Mouse (Mus musculus) hindbrain, embryonic 11.5 days (tissue): Measurements from ENCODE around the gene Cox8a. TPM values are rescaled to one million over a fixed set of nuclear protein-coding genes. Genes with fewer than 3 reads are reported as not detected.

Experiments used
- ATAC-seq: fragments of 200-750 bp; cut with Nextera tagmentation; 2 replicates; pipeline ENCODE4 v1.8.0; 2017; ENCODE audit warnings: mild to moderate bottlenecking, moderate TSS enrichment, moderate library complexity; ENCODE audit not compliant: low FRiP score
- DNase-seq: peaks from one replicate; pipeline ENCODE4 v3.0.0-alpha.2; 2015; ENCODE audit warnings: low spot score
- H3K27ac ChIP-seq: fragments of 300-500 bp; sonication (generic); 2 replicates; pipeline ENCODE4 v1.5.1; 2014; ENCODE audit warnings: mild to moderate bottlenecking, low read depth, low read length
- H3K27me3 ChIP-seq: fragments of 300-500 bp; sonication (generic); 2 replicates; pipeline ENCODE4 v1.6.1; 2014; ENCODE audit warnings: mild to moderate bottlenecking, low read length, moderate library complexity, mixed read lengths; ENCODE audit not compliant: control insufficient read depth, insufficient read depth
- H3K36me3 ChIP-seq: fragments of 300-500 bp; sonication (generic); 2 replicates; pipeline ENCODE4 v1.6.1; 2014; ENCODE audit warnings: mild to moderate bottlenecking, low read length, moderate library complexity, mixed read lengths; ENCODE audit not compliant: control insufficient read depth, insufficient read depth
- H3K4me1 ChIP-seq: fragments of 300-500 bp; sonication (generic); replicated peaks from 2 replicates; pipeline ENCODE4 v1.6.1; 2014; ENCODE audit warnings: low read length, mixed read lengths; ENCODE audit not compliant: control insufficient read depth, insufficient read depth
- H3K4me2 ChIP-seq: fragments of 300-500 bp; sonication (generic); replicated peaks from 2 replicates; pipeline ENCODE4 v1.6.1; 2014; ENCODE audit warnings: mild to moderate bottlenecking, low read depth, low read length
- H3K4me3 ChIP-seq: fragments of 300-500 bp; sonication (generic); 2 replicates; pipeline ENCODE4 v1.5.1; 2014; ENCODE audit warnings: low read depth, low read length
- H3K9ac ChIP-seq: fragments of 300-500 bp; sonication (generic); 2 replicates; pipeline ENCODE4 v1.6.1; 2014; ENCODE audit warnings: low read depth, low read length
- H3K9me3 ChIP-seq: fragments of 300-500 bp; sonication (generic); 2 replicates; pipeline ENCODE4 v1.6.1; 2016; ENCODE audit warnings: low read length; ENCODE audit not compliant: control insufficient read depth
- WGBS: fragments of 180-500 bp; shearing (Covaris S2); extraction: QIAGEN DNeasy Blood & Tissue Kit; methylation state at CpG from one replicate; pipeline ENCODE4 v1.1.7; 2014; 5-methylcytosine and 5-hydroxymethylcytosine counted together
- polyA plus RNA-seq: library from polyadenylated mRNA; unstranded; fragments of >200 nt; fragmentation: Nextera tagmentation; extraction: Ambion mirVana; gene quantifications from 2 replicates; pipeline ENCODE4 v1.2.1, GENCODE M21; 2014

Gene Cox8a
- polyA plus RNA-seq, 1 experiment from 2014 or later = 780 TPM

DNA sequence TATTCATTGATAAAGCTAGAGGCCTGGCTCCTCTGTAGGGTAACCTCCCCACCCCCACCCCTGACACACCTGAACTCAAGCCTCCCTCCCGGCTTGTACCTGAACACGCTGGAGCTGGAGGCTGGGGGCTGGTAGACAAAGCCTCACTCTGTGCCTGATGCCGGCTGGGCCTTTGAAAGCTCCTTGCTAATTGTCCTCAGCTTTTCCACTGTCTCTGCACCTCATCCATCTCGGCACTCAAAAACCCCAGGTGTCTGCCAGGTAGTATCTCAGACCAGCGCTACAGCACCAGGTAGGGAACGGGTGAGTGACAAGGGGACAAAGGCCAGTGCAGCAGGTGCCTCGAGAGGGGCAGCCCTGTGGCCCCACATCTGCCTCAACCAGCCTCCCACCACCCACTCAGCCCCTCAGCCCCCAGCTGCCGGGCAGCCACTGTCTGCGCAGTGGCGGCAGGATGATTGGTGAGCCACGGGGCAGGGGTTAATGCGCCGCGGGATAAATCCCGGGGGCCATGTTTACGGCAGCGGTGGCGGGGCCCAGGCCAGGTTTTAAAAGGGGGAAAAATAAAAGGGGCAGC, 31.6 kb downstream of the Cox8a start:
- Histone ChIP-seq H3K36me3 (no peaks in the 10 kb centered on the region), H3K4me1 (peaks cover 16% of the 10 kb centered on the region), H3K4me2 (peak overlapping the region; percentile 19), H3K4me3 (no peak overlapping the region), H3K27me3 (peaks cover 18% of the 10 kb centered on the region), H3K9me3 (no peaks in the 10 kb centered on the region), H3K27ac (peak overlapping the region; percentile 33; the same call in 1 of the 2 replicates), H3K9ac (peak overlapping the region; percentile 19; the same call in 1 of the 2 replicates)
- DNase-seq (peak; percentile 66), ATAC-seq (peak; percentile 72)
- 4% methylated on average over 18 of the region's 18 CpGs for WGBS

DNA sequence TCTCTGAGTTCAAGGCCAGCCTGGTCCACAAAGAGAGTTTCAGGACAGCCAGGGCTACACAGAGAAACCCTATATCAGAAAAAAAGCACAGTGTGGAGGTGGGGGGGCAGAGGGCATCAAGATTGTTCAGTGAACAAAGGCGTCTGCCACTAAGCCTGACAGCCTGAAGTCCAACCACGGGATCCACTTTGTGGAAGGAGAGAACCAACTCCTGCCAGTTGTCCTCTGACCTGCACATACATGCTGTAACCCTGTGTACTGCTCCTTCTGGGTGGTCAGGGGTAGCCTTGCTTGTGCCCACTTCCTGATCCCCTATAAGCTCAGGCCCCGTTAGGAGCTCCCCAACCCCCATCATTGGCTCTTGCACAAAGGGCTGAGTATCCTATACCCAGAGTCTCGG, 32.4 kb downstream of the Cox8a start:
- peaks cover 18% of the 10 kb centered on the region for H3K27me3 ChIP-seq
- DNase-seq (no peak), ATAC-seq (no peak)
- H3K36me3 ChIP-seq = no peaks in the 10 kb centered on the region
- no peak overlapping the region for H3K27ac ChIP-seq
- no peak overlapping the region for H3K4me3 ChIP-seq
- 23% methylated on average over 4 of the region's 4 CpGs for WGBS
- H3K4me2 ChIP-seq = 0 out of 2 replicates have a peak overlapping the region, but pooled peaks have one; percentile 7
- no peaks in the 10 kb centered on the region for H3K9me3 ChIP-seq
- H3K4me1 ChIP-seq = peaks cover 16% of the 10 kb centered on the region
- no peak overlapping the region for H3K9ac ChIP-seq

DNA sequence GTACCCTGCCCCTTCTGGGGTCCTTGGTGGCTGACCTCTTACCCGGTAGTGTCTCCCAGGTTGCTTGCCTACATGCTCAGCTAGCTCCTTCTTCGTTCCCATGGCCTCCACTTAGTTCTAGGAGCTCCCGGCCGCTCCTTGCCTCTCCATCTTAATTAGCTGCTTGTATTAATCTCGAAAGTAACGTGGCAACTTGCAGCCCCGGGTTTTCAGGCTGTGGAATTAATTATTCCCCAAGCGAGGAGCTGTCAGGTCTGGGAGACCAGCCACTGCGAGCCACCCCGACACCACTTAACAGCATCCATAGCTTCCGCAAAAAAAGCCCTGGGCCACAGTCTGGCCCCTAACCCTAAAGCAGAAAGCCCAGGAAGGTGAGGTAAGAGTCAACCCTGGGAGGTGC, 34.0 kb downstream of the Cox8a start:
- H3K4me1 ChIP-seq = peaks cover 16% of the 10 kb centered on the region
- no peaks in the 10 kb centered on the region for H3K36me3 ChIP-seq
- peaks cover 18% of the 10 kb centered on the region for H3K27me3 ChIP-seq
- H3K4me2 ChIP-seq = no peak overlapping the region
- ATAC-seq = no peak
- no peak overlapping the region for H3K9ac ChIP-seq
- H3K4me3 ChIP-seq = no peak overlapping the region
- 56% methylated on average over 11 of the region's 11 CpGs for WGBS
- H3K9me3 ChIP-seq = no peaks in the 10 kb centered on the region
- no peak overlapping the region for H3K27ac ChIP-seq
- DNase-seq = no peak

GRCm38 (mm10) chr19:7182273-7182949, 35.0 kb downstream of the Cox8a start:
- Histone ChIP-seq H3K36me3 (no peaks in the 10 kb centered on the region), H3K4me2 (0 out of 2 replicates have a peak overlapping the region, but pooled peaks have one; percentile 11), H3K9me3 (no peaks in the 10 kb centered on the region), H3K27me3 (peaks cover 18% of the 10 kb centered on the region), H3K4me3 (no peak overlapping the region), H3K4me1 (peaks cover 21% of the 10 kb centered on the region), H3K9ac (no peak overlapping the region), H3K27ac (no peak overlapping the region)
- ATAC-seq = no peak
- peak; percentile 35 for DNase-seq
- 11% methylated on average over 23 of the region's 23 CpGs for WGBS

- Histone ChIP-seq H3K9me3 (no peaks in the 10 kb centered on the region), H3K4me2 (no peak overlapping the region), H3K27ac (no peak overlapping the region), H3K4me1 (peaks cover 21% of the 10 kb centered on the region), H3K27me3 (peaks cover 18% of the 10 kb centered on the region), H3K4me3 (no peak overlapping the region), H3K9ac (no peak overlapping the region), H3K36me3 (no peaks in the 10 kb centered on the region)
- WGBS = 66% methylated on average over 7 of the region's 7 CpGs
- ATAC-seq (no peak), DNase-seq (no peak)
These were observed 35.9 kb downstream of the Cox8a start for GRCm38 (mm10) chr19:7181496-7181895.

DNA sequence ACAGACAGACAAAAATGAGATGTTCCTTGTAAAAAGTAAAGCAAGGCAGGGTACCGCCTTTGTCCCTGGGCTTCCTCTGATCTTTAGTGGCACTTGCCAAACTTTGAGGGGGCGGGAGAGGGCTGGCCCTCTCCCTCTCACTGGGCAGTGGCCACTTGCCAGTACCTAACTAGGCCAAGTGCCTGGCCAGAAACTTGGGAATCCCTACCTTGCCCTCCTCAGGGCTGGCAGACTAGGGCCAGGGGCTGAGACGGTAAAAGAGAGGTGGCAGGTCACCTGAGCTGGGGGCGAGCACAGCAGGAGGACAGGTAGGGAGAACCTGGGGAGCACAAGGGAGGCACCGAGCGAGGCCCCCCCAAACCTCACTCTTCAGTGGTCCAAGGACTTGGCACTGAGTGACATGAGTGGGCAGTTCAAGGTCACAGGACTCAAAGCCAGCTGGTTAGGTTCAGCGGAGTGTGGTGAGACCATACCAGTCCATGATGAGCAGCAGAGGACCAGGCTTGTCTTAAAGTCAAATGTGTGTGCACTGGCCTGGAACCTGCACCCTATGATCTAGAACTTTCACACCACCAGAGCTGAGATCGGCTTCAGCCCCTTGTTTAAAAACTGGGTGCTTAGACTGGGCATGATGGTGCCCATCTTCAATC, 36.5 kb downstream of the Cox8a start:
- WGBS = 78% methylated on average over 8 of the region's 8 CpGs
- H3K27ac ChIP-seq = no peak overlapping the region
- peaks cover 18% of the 10 kb centered on the region for H3K27me3 ChIP-seq
- no peak overlapping the region for H3K4me3 ChIP-seq
- H3K4me1 ChIP-seq = peaks cover 22% of the 10 kb centered on the region
- H3K9me3 ChIP-seq = no peaks in the 10 kb centered on the region
- DNase-seq (no peak), ATAC-seq (no peak)
- H3K36me3 ChIP-seq = no peaks in the 10 kb centered on the region
- no peak overlapping the region for H3K9ac ChIP-seq
- H3K4me2 ChIP-seq = no peak overlapping the region

DNA sequence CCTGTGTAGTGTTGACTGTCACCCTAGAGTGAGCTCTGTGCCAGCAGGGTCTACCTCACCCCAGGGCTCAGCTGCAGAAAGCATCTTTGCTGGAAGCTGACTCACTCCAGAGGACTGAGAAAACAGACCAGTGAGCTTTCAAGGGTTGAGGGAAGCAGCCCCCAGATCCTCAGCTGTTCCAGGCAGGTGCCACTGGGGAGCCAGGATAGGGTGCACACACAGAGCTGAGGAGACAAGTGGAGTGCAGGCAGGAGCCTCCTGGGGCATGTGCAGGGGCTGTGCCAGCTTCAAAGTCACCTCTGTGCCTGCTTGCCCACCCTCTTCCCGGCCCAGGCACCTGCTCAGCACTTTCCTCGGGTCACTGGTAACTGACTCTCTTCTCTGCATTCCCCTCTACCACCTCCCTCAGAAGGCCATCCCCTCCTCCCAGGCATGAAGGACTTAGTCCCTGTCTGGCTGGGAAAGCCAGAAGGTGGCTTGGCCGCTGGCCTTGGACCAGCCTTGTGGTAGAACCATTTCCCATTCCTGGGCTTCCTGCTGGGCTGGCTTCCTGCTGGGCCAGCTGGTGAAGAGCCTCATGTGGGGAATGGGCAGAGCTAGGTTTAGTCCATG, 38.5 kb downstream of the Cox8a start:
- Histone ChIP-seq H3K9ac (no peak overlapping the region), H3K36me3 (no peaks in the 10 kb centered on the region), H3K27ac (no peak overlapping the region), H3K4me1 (peaks cover 19% of the 10 kb centered on the region), H3K4me2 (no peak overlapping the region), H3K27me3 (peaks cover 16% of the 10 kb centered on the region), H3K9me3 (no peaks in the 10 kb centered on the region), H3K4me3 (no peak overlapping the region)
- DNase-seq (no peak), ATAC-seq (no peak)
- 37% methylated on average over 3 of the region's 3 CpGs for WGBS

GRCm38 (mm10) chr19:7177804-7178511, 39.5 kb downstream of the Cox8a start:
- H3K36me3 ChIP-seq = no peaks in the 10 kb centered on the region
- H3K9me3 ChIP-seq = no peaks in the 10 kb centered on the region
- DNase-seq = no peak
- H3K9ac ChIP-seq = no peak overlapping the region
- H3K4me2 ChIP-seq = no peak overlapping the region
- no peak overlapping the region for H3K4me3 ChIP-seq
- 55% methylated on average over 13 of the region's 13 CpGs for WGBS
- peak overlapping the region; percentile 17; the same call in 1 of the 2 replicates for H3K27ac ChIP-seq
- peaks cover 11% of the 10 kb centered on the region for H3K27me3 ChIP-seq
- no peak for ATAC-seq
- peaks cover 16% of the 10 kb centered on the region for H3K4me1 ChIP-seq
